Mouse (Mus musculus) heart, adult 9 months (tissue): ENCODE measurements around the gene Tgfbr2.
A peak's percentile ranks its signal among the peaks of the same experiment; 100 is the strongest.

Experiments
- DNase-seq, 2 experiments: peaks; one replicate each; pipeline ENCODE4 v3.0.0; 2022; ENCODE audit warnings: low spot score in 2 of 2

Tgfbr2 gene

DNA sequence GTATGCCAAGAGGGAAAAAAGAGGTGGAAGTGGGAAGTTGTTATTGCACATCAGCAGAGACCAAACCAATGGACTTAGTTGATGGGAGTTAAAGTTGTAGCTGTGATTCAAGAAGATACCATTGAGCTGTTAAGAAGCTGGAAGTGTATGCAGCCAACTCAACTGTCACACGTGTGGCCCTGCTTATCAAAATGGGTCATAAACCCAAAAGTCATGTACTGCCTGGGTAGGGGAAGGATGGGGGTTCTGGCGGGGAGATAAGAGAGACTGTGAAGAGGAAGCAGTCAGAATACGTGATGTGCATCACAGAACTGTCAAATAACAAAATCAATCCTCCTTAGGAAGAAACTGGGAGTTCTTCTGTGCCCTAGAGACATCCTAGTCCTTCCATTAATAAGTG lies 15.1 kb downstream of the Tgfbr2 start:
- no peak for DNase-seq

- no peak for DNase-seq
Measured at GRCm38 (mm10) chr9:116156501-116156900, 18.7 kb downstream of the Tgfbr2 start.

DNA sequence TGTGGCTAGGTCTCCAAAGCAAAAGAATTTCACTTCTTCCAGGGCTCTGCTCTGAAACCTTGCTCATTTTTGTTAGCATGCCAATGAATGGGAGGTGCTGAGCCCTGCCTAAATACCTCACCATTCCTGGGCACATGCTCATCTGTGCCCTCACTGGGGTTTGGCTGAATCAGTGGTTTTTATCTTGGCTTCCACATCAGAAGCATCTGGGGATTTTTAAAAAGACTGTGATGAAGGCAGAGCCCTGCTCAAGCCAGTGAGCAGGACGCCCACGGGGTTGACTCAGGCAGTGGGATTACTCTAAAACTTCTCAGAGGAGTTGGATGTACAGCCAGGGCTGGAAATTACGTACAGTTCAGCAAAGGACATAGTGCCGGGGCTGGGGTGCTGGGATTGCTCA lies 22.3 kb downstream of the Tgfbr2 start:
- DNase-seq = no peak

DNA sequence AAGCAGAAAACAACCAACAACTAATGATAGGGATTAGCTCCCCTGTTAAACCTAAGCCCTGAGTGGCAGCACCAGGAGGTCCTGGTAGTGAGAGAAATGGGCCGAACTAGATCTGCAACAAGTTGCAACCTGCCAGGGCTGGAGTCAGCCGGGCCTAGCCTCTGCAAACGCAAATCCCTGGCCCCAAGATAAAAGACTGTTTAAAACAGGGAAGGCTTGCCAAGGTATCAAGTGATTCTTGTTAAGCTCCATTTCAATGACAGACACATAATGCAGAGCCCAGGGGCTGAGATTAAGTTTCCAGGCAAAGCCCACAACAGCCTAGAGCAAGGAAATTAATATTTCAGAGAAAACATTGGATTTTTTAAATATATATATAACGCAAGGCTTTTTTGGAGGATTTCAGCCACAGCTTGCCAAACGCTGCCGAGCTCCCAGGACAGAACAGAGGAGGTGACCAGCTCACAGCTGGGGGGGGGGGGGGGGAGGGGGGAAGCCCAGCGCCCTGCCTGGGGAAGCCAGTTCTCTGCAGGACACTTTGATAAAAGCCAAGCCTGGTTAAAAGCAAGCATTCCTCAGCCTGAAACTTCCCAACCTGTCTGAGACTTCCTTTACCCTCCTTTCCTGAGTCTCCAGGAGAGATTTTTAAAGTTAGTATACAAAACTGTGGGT lies 24.3 kb downstream of the Tgfbr2 start:
- peak in 1 of 2 experiments; percentile 53 for DNase-seq

- DNase-seq = no peak
Measured at GRCm38 (mm10) chr9:116148809-116149208, 26.4 kb downstream of the Tgfbr2 start.

GRCm38 (mm10) chr9:116146235-116146634 lies 28.9 kb downstream of the Tgfbr2 start:
- DNase-seq = peak; percentile 67 to 68

- peak; percentile 56 to 75 for DNase-seq
Measured at GRCm38 (mm10) chr9:116145231-116145641, 29.9 kb downstream of the Tgfbr2 start.

- no peak for DNase-seq
Measured at GRCm38 (mm10) chr9:116140422-116140821, 34.7 kb downstream of the Tgfbr2 start.

GRCm38 (mm10) chr9:116139549-116139948 lies 35.6 kb downstream of the Tgfbr2 start:
- DNase-seq = no peak

DNA sequence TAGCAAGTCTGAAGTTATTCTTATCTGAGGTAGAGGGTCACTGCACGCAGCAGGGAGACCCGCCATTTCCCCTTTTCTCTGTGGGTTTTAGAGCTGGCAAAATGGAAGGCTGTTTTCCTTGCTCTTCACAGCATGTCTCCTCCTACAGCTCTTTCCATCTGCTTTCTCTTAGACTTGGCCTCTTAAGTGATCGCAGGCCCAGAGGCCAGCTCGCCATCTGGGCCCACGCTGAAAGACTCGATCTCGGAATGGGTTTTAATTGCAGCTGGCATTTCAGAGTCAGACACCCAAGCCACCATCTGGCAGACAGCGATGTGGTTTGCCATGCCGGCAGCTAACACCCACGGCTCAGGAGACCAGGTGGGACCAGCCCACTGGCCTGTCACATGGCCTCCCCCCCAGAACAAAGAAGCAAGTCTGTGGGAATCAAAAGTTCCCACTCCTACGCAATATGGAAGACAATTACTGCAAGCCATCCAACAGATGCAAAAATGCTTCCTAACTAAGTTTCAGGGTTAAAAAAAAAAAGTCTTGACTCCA lies 36.5 kb downstream of the Tgfbr2 start:
- no peak for DNase-seq

GRCm38 (mm10) chr9:116137645-116138044 lies 37.5 kb downstream of the Tgfbr2 start:
- no peak for DNase-seq

DNA sequence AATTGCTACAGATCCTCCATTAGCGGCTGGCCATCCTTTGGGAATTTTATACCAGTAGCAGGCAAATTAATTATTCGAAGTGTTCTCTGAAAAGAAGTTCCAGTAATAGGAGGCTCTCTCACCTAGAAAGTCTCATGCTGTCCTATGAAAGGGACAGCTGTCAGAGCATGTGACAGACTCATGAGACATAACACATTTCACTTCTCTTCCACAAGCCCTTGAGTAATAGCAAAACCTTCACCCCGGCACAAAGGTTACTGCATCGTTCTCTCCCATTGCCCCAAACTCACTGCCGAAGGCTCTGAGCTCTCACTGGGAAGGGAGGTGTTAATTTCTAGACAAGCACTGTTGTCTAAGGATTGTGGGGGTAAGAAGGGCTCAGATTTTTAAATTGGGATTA lies 38.3 kb downstream of the Tgfbr2 start:
- no peak for DNase-seq

DNA sequence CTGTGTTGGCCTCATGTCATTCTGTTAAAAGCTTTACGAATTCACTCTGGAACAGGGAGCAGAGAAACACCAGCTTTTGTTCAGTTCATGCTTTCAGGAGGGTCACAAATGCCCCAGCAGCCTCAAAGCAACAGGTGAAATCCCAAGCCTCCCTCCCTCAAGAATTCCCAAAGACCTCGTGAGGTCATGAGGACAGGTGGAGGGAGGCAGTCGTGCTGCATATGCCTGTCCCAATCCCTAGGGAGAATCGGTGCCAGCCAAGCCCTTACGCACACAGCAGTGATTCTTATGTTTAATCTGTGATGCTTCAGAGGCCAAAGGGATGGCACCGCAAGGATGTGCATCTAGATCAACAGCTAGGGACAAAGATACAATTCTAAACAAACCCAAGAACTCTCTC lies 39.0 kb downstream of the Tgfbr2 start:
- DNase-seq = no peak

DNA sequence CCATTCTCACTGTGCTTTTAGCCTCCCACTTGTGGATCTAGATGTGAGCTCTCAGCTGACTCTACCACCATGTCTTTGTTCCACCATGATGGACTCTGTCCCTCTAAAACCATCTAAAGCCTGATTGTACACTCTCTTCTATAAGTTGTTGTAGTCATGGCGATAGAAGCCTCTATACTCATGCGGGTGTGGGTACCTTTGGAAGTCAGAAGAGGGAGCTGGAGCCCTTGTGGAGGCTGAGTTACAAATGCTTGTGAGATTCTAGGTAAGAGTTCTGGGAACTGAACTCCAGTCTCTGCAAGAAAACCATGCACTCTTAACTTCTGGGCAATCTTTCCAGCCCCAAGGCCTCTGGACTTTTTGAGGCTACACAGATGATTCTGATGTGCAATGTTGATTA lies 40.7 kb downstream of the Tgfbr2 start:
- no peak for DNase-seq

- no peak for DNase-seq
Measured at GRCm38 (mm10) chr9:116133312-116133980, 41.7 kb downstream of the Tgfbr2 start.

DNA sequence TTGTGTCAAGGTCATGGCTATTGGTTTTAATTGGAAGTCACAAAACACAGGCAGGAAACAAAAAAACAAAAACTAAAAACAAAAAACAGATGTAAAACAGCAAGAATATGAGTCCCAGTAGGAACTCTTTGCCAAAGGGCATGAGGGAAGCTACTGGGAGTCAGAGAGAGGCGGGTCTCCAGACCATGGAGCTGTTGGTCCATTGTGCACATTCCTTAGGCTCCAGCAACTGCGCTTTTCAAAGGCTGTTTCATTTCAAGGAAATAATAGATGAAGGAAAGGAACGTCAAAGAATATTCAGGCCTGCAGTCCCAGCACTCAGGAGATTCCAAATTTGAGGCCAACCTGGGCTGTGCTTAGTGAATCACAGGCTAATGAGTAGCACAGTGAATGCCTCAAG lies 46.3 kb downstream of the Tgfbr2 start:
- no peak for DNase-seq

GRCm38 (mm10) chr9:116128311-116128710 lies 46.8 kb downstream of the Tgfbr2 start:
- DNase-seq = no peak

- DNase-seq = no peak
Measured at GRCm38 (mm10) chr9:116126494-116126893, 48.7 kb downstream of the Tgfbr2 start.

- peak in 1 of 2 experiments; percentile 61 for DNase-seq
Measured at GRCm38 (mm10) chr9:116122969-116123589, 52.1 kb downstream of the Tgfbr2 start.

DNA sequence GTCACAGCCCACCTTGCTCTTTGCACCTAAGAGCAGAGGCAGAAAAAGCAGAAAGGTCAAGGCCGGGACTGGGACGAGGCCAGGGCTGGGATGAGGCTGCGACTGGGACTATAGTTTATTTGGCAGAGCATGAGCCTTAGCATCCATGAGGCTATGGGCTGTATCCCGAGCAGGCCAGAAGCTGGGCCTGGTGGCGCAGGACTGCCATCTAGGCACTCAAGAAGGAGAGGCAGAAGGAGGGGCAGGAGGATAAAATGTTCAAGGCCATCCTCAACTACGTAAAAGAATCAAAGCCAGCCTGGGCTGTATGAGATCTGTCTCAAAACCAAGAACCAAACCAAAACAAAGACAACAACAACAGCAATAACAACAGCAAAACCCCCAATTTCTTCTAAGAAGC lies 52.6 kb downstream of the Tgfbr2 start:
- DNase-seq = no peak

- no peak for DNase-seq
Measured at GRCm38 (mm10) chr9:116121472-116121871, 53.7 kb downstream of the Tgfbr2 start.

GRCm38 (mm10) chr9:116119990-116120389 lies 55.2 kb downstream of the Tgfbr2 start:
- DNase-seq = peak in 1 of 2 experiments; percentile 49
